Mouse (Mus musculus) liver, embryonic 14.5 days (tissue): Measurements from ENCODE around the gene Zdhhc1.

Source experiments
- CTCF ChIP-seq: IDR thresholded peaks from 2 replicates; pipeline ENCODE4 v1.5.1; 2016; ENCODE audit warnings: antibody characterized with exemption, low read depth, control low read depth
- EP300 ChIP-seq: IDR thresholded peaks from 2 replicates; pipeline ENCODE4 v1.6.1; 2016; ENCODE audit warnings: antibody characterized with exemption, low read depth

- TF ChIP-seq CTCF (no peak), EP300 (no peak)
Observed at GRCm38 (mm10) chr8:105533439-105533838, 36.7 kb upstream of the Zdhhc1 start.
